Comparison of ENCODE assay signal across 8 mouse cellular contexts in the genomic region with DNA sequence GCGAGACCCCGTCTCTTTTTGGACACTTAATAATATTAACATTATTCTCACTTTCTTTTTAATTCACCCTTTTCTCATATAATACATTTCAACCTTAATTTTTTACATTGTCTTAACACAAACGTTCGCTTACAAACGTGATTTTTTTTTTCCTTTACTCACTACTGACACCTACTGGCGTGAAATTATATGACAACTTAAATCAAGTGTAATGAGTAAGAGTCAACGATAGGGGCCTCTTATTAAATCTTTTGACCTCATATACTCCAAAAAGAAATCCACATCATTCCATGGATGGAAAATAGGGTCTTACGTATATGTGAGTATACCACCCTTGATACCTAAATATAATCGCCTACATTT. TPM values are rescaled to one million over a fixed set of nuclear protein-coding genes. Genes with fewer than 3 reads are reported as not detected.
A peak's percentile ranks its signal among the peaks of the same experiment; 100 is the strongest.
DNase-seq lines count a peak whose midpoint lies in the region; ATAC-seq lines count a peak whose summit lies in the region.

No protein-coding gene starts in this region.

- peak overlapping the region; percentile 95 for H3K27ac ChIP-seq in heart, embryonic 13.5 days (replicated peaks)
- H3K27ac ChIP-seq in limb, embryonic 13.5 days: no peak overlapping the region; the same call in 1 of the 2 replicates

- peak overlapping the region; percentile 50 for H3K4me2 ChIP-seq in heart, embryonic 13.5 days
- H3K4me2 ChIP-seq in limb, embryonic 13.5 days (replicated peaks): 0 out of 2 replicates have a peak overlapping the region, but pooled peaks have one; percentile 15

- peaks cover 13% of the 10 kb centered on the region for H3K4me1 ChIP-seq in heart, embryonic 13.5 days
- H3K4me1 ChIP-seq in limb, embryonic 13.5 days: peaks cover 11% of the 10 kb centered on the region

- 4% methylated on average over 9 of the region's 9 CpGs for WGBS in heart, embryonic 13.5 days
- 4% methylated on average over 9 of the region's 9 CpGs for WGBS in limb, embryonic 13.5 days

- H3K36me3 ChIP-seq in heart, embryonic 13.5 days: peaks cover 29% of the 10 kb centered on the region
- H3K36me3 ChIP-seq in limb, embryonic 13.5 days: peaks cover 25% of the 10 kb centered on the region

- H3K4me3 ChIP-seq in heart, embryonic 13.5 days: peak overlapping the region; percentile 82
- peak overlapping the region; percentile 19 for H3K4me3 ChIP-seq in limb, embryonic 13.5 days

- H3K27me3 ChIP-seq in heart, embryonic 13.5 days (replicated peaks): no peaks in the 10 kb centered on the region
- no peaks in the 10 kb centered on the region for H3K27me3 ChIP-seq in limb, embryonic 13.5 days

- no peaks in the 10 kb centered on the region for H3K9me3 ChIP-seq in heart, embryonic 13.5 days
- no peaks in the 10 kb centered on the region for H3K9me3 ChIP-seq in limb, embryonic 13.5 days

- no peak for DNase-seq in cerebellum, adult 11 months
- peak; percentile 86 for DNase-seq in 3T3-L1 (ENCODE audit: low read depth, low spot score)
- peak; percentile 14 to 62 for DNase-seq in cerebellum, postnatal 14 days
- DNase-seq in naive thymus-derived CD4-positive, alpha-beta T cell, adult 2 months (ENCODE audit: low read depth): peak; percentile 97
- DNase-seq in urinary bladder, postnatal 36 days (ENCODE audit: low spot score in 2 of 2): no peak

- ATAC-seq in cerebellum, adult (ENCODE audit: insufficient number of reproducible peaks, low FRiP score, low TSS enrichment): 0 out of 2 replicates have a peak, but pooled peaks have one; percentile 28
- no peak for ATAC-seq in heart, embryonic 13.5 days (ENCODE audit: extremely low read depth, insufficient number of reproducible peaks, low FRiP score, low TSS enrichment)
- ATAC-seq in limb, embryonic 13.5 days (ENCODE audit: low FRiP score, low read depth): no peak

- no peak overlapping the region for H3K9ac ChIP-seq in heart, embryonic 13.5 days
- H3K9ac ChIP-seq in limb, embryonic 13.5 days: no peak overlapping the region

RNA-seq across cellular contexts. Expression of a gene that starts 0.6 kb away (rescaled TPM):
- polyA plus RNA-seq in heart, embryonic 13.5 days (2015; fragmentation: Nextera tagmentation; extraction: Ambion mirVana): 1,386 and 1,427 TPM in 2 replicates
- 1,605 and 1,666 TPM in 2 replicates for polyA plus RNA-seq in limb, embryonic 13.5 days (2015; fragmentation: Nextera tagmentation; extraction: Ambion mirVana)

RNA-seq across cellular contexts. Expression of a gene that starts 9.1 kb away (rescaled TPM):
- polyA plus RNA-seq in heart, embryonic 13.5 days (2015; fragmentation: Nextera tagmentation; extraction: Ambion mirVana): 12.8 and 18.0 TPM in 2 replicates
- 21.7 and 22.6 TPM in 2 replicates for polyA plus RNA-seq in limb, embryonic 13.5 days (2015; fragmentation: Nextera tagmentation; extraction: Ambion mirVana)

RNA-seq across cellular contexts. Expression of a gene that starts 24.3 kb away (rescaled TPM):
- polyA plus RNA-seq in heart, embryonic 13.5 days (2015; fragmentation: Nextera tagmentation; extraction: Ambion mirVana): 471 and 531 TPM in 2 replicates
- polyA plus RNA-seq in limb, embryonic 13.5 days (2015; fragmentation: Nextera tagmentation; extraction: Ambion mirVana): 515 and 534 TPM in 2 replicates

RNA-seq across cellular contexts. Expression of a gene that starts 24.4 kb away (rescaled TPM):
- 36.5 and 36.8 TPM in 2 replicates for polyA plus RNA-seq in heart, embryonic 13.5 days (2015; fragmentation: Nextera tagmentation; extraction: Ambion mirVana)
- polyA plus RNA-seq in limb, embryonic 13.5 days (2015; fragmentation: Nextera tagmentation; extraction: Ambion mirVana): 45.1 and 48.2 TPM in 2 replicates

RNA-seq across cellular contexts. Expression of a gene that starts 37.3 kb away (rescaled TPM):
- polyA plus RNA-seq in heart, embryonic 13.5 days (2015; fragmentation: Nextera tagmentation; extraction: Ambion mirVana): 19.0 and 20.5 TPM in 2 replicates
- polyA plus RNA-seq in limb, embryonic 13.5 days (2015; fragmentation: Nextera tagmentation; extraction: Ambion mirVana): 38.7 and 40.4 TPM in 2 replicates

Comparison
In these comparisons a context has a peak if more than half of its experiments do, and no peak if none do; other contexts are left out.
1. DNase-seq: peak in 3T3-L1 (single experiment), cerebellum, postnatal 14 days (2 of 2) and naive thymus-derived CD4-positive, alpha-beta T cell, adult 2 months (single experiment); none in cerebellum, adult 11 months (single experiment) and urinary bladder, postnatal 36 days (0 of 2).